Mouse (Mus musculus): ENCODE measurements around the gene Mesp1.

- TF ChIP-seq CTCF (IDR thresholded peaks at IDR 0.05; ENCODE audit: low read depth, low read length) (no peak), POLR2A (IDR thresholded peaks at IDR 0.05; ENCODE audit: borderline replicate concordance, low read depth, low read length) (no peak)
Measured at GRCm38 (mm10) chr7:79831145-79831544, 37.6 kb upstream of the Mesp1 start.

All from bone marrow macrophage, adult 2 months (primary cell).